Mouse (Mus musculus): ENCODE measurements around the gene Gm10300. TPM values are rescaled to one million over a fixed set of nuclear protein-coding genes. Genes with fewer than 3 reads are reported as not detected.

Gene Gm10300
- polyA plus RNA-seq, 1 experiment from 2014 or later = 0.10 TPM

Other genes starting within 250 kb of the Gm10300 start
- gene Ptpru, start 236.4 kb upstream of the Gm10300 start, polyA plus RNA-seq (2015; fragmentation: Nextera tagmentation; extraction: Ambion mirVana) = 9.9 and 14.1 TPM in 2 replicates
- 44.6 and 48.3 TPM in 2 replicates for gene Mecr, start 231.2 kb upstream of the Gm10300 start, polyA plus RNA-seq (2015; fragmentation: Nextera tagmentation; extraction: Ambion mirVana)
- gene Srsf4, start 201.1 kb upstream of the Gm10300 start, polyA plus RNA-seq (2015; fragmentation: Nextera tagmentation; extraction: Ambion mirVana) = 97.7 and 99.5 TPM in 2 replicates
- gene Tmem200b, start 152.9 kb upstream of the Gm10300 start, polyA plus RNA-seq (2015; fragmentation: Nextera tagmentation; extraction: Ambion mirVana) = 3.3 and 3.9 TPM in 2 replicates
- 57.3 and 59.8 TPM in 2 replicates for gene Epb41, start 624 bp downstream of the Gm10300 start, polyA plus RNA-seq (2015; fragmentation: Nextera tagmentation; extraction: Ambion mirVana)
- gene Oprd1, start 69.8 kb downstream of the Gm10300 start, polyA plus RNA-seq (2015; fragmentation: Nextera tagmentation; extraction: Ambion mirVana) = 0.17 and 0.18 TPM in 2 replicates
- gene Ythdf2, start 137.6 kb downstream of the Gm10300 start, polyA plus RNA-seq (2015; fragmentation: Nextera tagmentation; extraction: Ambion mirVana) = 95.6 and 96.7 TPM in 2 replicates
- 34.1 and 35.6 TPM in 2 replicates for gene Gmeb1, start 186.9 kb downstream of the Gm10300 start, polyA plus RNA-seq (2015; fragmentation: Nextera tagmentation; extraction: Ambion mirVana)
- 48.9 and 49.1 TPM in 2 replicates for gene Taf12, start 199.7 kb downstream of the Gm10300 start, polyA plus RNA-seq (2015; fragmentation: Nextera tagmentation; extraction: Ambion mirVana)
- 1.8 and 2.7 TPM in 2 replicates for gene Rab42, start 228.7 kb downstream of the Gm10300 start, polyA plus RNA-seq (2015; fragmentation: Nextera tagmentation; extraction: Ambion mirVana)